Comparison of ENCODE assay signal across 16 mouse cellular contexts in genomic region chr5:111360546-111360945, GRCm38 (mm10). TPM values are rescaled to one million over a fixed set of nuclear protein-coding genes. Genes with fewer than 3 reads are reported as not detected.
DNase-seq lines count a peak whose midpoint lies in the region; ATAC-seq and TF ChIP-seq lines count a peak whose summit lies in the region.
"Had no signal": no experiment of that assay in that cellular context is flagged by ENCODE, and none has a peak within 500 bp of the region (broad histone marks: within the 10 kb centered on the region; RNA-seq: fewer than 3 reads in every experiment).

No protein-coding gene starts in this region.

- no peak overlapping the region for H3K27ac ChIP-seq in embryonic facial prominence, embryonic 11.5 days (replicated peaks; ENCODE audit: low read depth, low read length)
- H3K27ac ChIP-seq in embryonic facial prominence, embryonic 10.5 days (replicated peaks), result no peak overlapping the region
- H3K27ac ChIP-seq in stomach, postnatal 0 days (replicated peaks), result no peak overlapping the region
- H3K27ac ChIP-seq: hindbrain, embryonic 10.5 days; limb, embryonic 12.5 days; midbrain, embryonic 10.5 days had no signal

- no peaks in the 10 kb centered on the region for H3K4me1 ChIP-seq in embryonic facial prominence, embryonic 11.5 days (ENCODE audit: control insufficient read depth, insufficient read depth, low read length)
- no peaks in the 10 kb centered on the region; the same call in 1 of the 2 replicates for H3K4me1 ChIP-seq in embryonic facial prominence, embryonic 10.5 days
- no peaks in the 10 kb centered on the region for H3K4me1 ChIP-seq in stomach, postnatal 0 days (replicated peaks; ENCODE audit: control insufficient read depth, insufficient read depth)
- H3K4me1 ChIP-seq: hindbrain, embryonic 10.5 days; midbrain, embryonic 10.5 days had no signal

- peak; percentile 58 for TF ChIP-seq CTCF in stomach, postnatal 0 days (IDR thresholded peaks at IDR 0.05; ENCODE audit: low read depth)

- 82% methylated on average over 5 of the region's 5 CpGs for WGBS in embryonic facial prominence, embryonic 11.5 days
- 85% methylated on average over 5 of the region's 5 CpGs for WGBS in embryonic facial prominence, embryonic 10.5 days
- WGBS in stomach, postnatal 0 days, result 52% methylated on average over 5 of the region's 5 CpGs

- no peak for ATAC-seq in embryonic facial prominence, embryonic 11.5 days (replicated peaks; ENCODE audit: insufficient number of reproducible peaks, low FRiP score, low TSS enrichment, low read depth)
- no peak for ATAC-seq in stomach, postnatal 0 days (ENCODE audit: low FRiP score, low TSS enrichment)

- peak; percentile 31 for DNase-seq in embryonic facial prominence, embryonic 11.5 days (ENCODE audit: low spot score)
- no peak for DNase-seq in embryonic facial prominence, embryonic 10.5 days (ENCODE audit: low spot score)
- DNase-seq in kidney, postnatal 4 days, result peak; percentile 30 to 44
- DNase-seq in kidney, adult 9 months, result no peak
- DNase-seq in retina, postnatal 1 day, result peak; percentile 62
- DNase-seq in retina, embryonic 14.5 days (ENCODE audit: low spot score), result no peak
- no peak for DNase-seq in stomach, postnatal 0 days (ENCODE audit: low spot score)
- no peak for DNase-seq in adrenal gland, postnatal 25 days
- DNase-seq: cerebellum, postnatal 36 days; kidney, adult 8-10 months; layer of hippocampus, adult 9-11 months had no signal

- H3K9me3 ChIP-seq in embryonic facial prominence, embryonic 11.5 days (replicated peaks; ENCODE audit: control insufficient read depth, low read length), result no peaks in the 10 kb centered on the region
- no peaks in the 10 kb centered on the region for H3K9me3 ChIP-seq in embryonic facial prominence, embryonic 10.5 days
- no peaks in the 10 kb centered on the region for H3K9me3 ChIP-seq in stomach, postnatal 0 days (ENCODE audit: control insufficient read depth, low read length)
- H3K9me3 ChIP-seq: hindbrain, embryonic 10.5 days; limb, embryonic 12.5 days; midbrain, embryonic 10.5 days had no signal

- no peak overlapping the region for H3K9ac ChIP-seq in embryonic facial prominence, embryonic 11.5 days (replicated peaks; ENCODE audit: low read length)
- no peak overlapping the region for H3K9ac ChIP-seq in stomach, postnatal 0 days (ENCODE audit: low read length)
- H3K9ac ChIP-seq: limb, embryonic 12.5 days had no signal

- no peak overlapping the region for H3K4me3 ChIP-seq in embryonic facial prominence, embryonic 11.5 days (ENCODE audit: low read depth, low read length)
- no peak overlapping the region for H3K4me3 ChIP-seq in embryonic facial prominence, embryonic 10.5 days
- no peak overlapping the region for H3K4me3 ChIP-seq in stomach, postnatal 0 days (ENCODE audit: low read depth, low read length)
- H3K4me3 ChIP-seq: erythroblast, embryonic 14.5 days; hindbrain, embryonic 10.5 days; limb, embryonic 12.5 days; midbrain, embryonic 10.5 days had no signal

- TF ChIP-seq EP300 in stomach, postnatal 0 days (optimal IDR thresholded peaks at IDR 0.05), result no peak

- no peaks in the 10 kb centered on the region; the same call in none of the 2 replicates for H3K36me3 ChIP-seq in embryonic facial prominence, embryonic 11.5 days (replicated peaks; ENCODE audit: control insufficient read depth, insufficient read depth, low read depth, low read length)
- peaks cover 87% of the 10 kb centered on the region for H3K36me3 ChIP-seq in embryonic facial prominence, embryonic 10.5 days (replicated peaks)
- H3K36me3 ChIP-seq in stomach, postnatal 0 days (ENCODE audit: control insufficient read depth, insufficient read depth, low read length), result peaks cover 16% of the 10 kb centered on the region

- no peak overlapping the region for H3K4me2 ChIP-seq in embryonic facial prominence, embryonic 11.5 days (ENCODE audit: low read depth, low read length)
- no peak overlapping the region for H3K4me2 ChIP-seq in stomach, postnatal 0 days (replicated peaks; ENCODE audit: low read depth)
- H3K4me2 ChIP-seq: limb, embryonic 12.5 days had no signal

- H3K27me3 ChIP-seq in embryonic facial prominence, embryonic 11.5 days (ENCODE audit: control insufficient read depth, insufficient read depth, low read length), result no peaks in the 10 kb centered on the region
- H3K27me3 ChIP-seq in embryonic facial prominence, embryonic 10.5 days (replicated peaks; ENCODE audit: low read depth, poor library complexity, severe bottlenecking), result no peaks in the 10 kb centered on the region
- H3K27me3 ChIP-seq in stomach, postnatal 0 days (ENCODE audit: control insufficient read depth, insufficient read depth, low read length), result no peaks in the 10 kb centered on the region
- H3K27me3 ChIP-seq: limb, embryonic 12.5 days had no signal

RNA-seq across cellular contexts. Expression of gene Pitpnb, which starts 30.0 kb away (rescaled TPM):
- polyA plus RNA-seq in embryonic facial prominence, embryonic 11.5 days (2014; fragmentation: Nextera tagmentation; extraction: Ambion mirVana), result 133 and 137 TPM in 2 replicates
- polyA plus RNA-seq in embryonic facial prominence, embryonic 10.5 days (2016; fragmentation: Nextera tagmentation; extraction: Ambion mirVana), result 127 and 133 TPM in 2 replicates
- 61.2 and 62.5 TPM in 2 replicates for polyA plus RNA-seq in stomach, postnatal 0 days (2015; fragmentation: Nextera tagmentation; extraction: Ambion mirVana)
- total RNA-seq in adrenal gland, postnatal 25 days (2021), result 72.4 and 77.8 TPM in 2 replicates

RNA-seq across cellular contexts. Expression of gene Mn1, which starts 56.6 kb away (rescaled TPM):
- 36.3 and 36.8 TPM in 2 replicates for polyA plus RNA-seq in embryonic facial prominence, embryonic 11.5 days (2014; fragmentation: Nextera tagmentation; extraction: Ambion mirVana)
- 44.3 and 49.5 TPM in 2 replicates for polyA plus RNA-seq in embryonic facial prominence, embryonic 10.5 days (2016; fragmentation: Nextera tagmentation; extraction: Ambion mirVana)
- 4.9 and 5.6 TPM in 2 replicates for polyA plus RNA-seq in stomach, postnatal 0 days (2015; fragmentation: Nextera tagmentation; extraction: Ambion mirVana)
- 2.3 and 4.9 TPM in 2 replicates for total RNA-seq in adrenal gland, postnatal 25 days (2021)
- polyA plus RNA-seq: C2C12 had no signal

Comparison
In these comparisons a context has a peak if more than half of its experiments do, and no peak if none do; other contexts are left out.
1. DNase-seq: peak in embryonic facial prominence, embryonic 11.5 days (single experiment), kidney, postnatal 4 days (2 of 2) and retina, postnatal 1 day (single experiment); none in embryonic facial prominence, embryonic 10.5 days (single experiment), kidney, adult 9 months (single experiment), retina, embryonic 14.5 days (single experiment), stomach, postnatal 0 days (single experiment) and adrenal gland, postnatal 25 days (single experiment).